Mouse (Mus musculus) CH12.LX (cell line): ENCODE results near the gene Pde4dip. TPM values are rescaled to one million over a fixed set of nuclear protein-coding genes. Genes with fewer than 3 reads are reported as not detected.
A peak's percentile ranks its signal among the peaks of the same experiment; 100 is the strongest.

Experiments
- DNase-seq: peaks from one replicate; pipeline ENCODE4 v3.0.0-alpha.2; 2013; ENCODE audit errors: extremely low read depth
- H3K27ac ChIP-seq: 2 replicates; pipeline ENCODE4 v1.5.1; 2012; ENCODE audit warnings: low read depth, mild to moderate bottlenecking, control low read depth, moderate library complexity; ENCODE audit not compliant: insufficient read depth
- H3K27me3 ChIP-seq: replicated peaks from 2 replicates; pipeline ENCODE3; 2012; ENCODE audit warnings: inconsistent platforms
- H3K36me3 ChIP-seq, 2 experiments: replicated peaks in 1 of 2; 2 replicates each; pipeline versions ENCODE3 to v1.6.1; 2012; ENCODE audit warnings: inconsistent platforms in 1 of 2, low read length in 1 of 2, mild to moderate bottlenecking in 1 of 2, mixed read lengths in 1 of 2, moderate library complexity in 1 of 2; ENCODE audit not compliant: control insufficient read depth in 1 of 2, insufficient read depth in 1 of 2
- H3K4me1 ChIP-seq, 2 experiments: 2 replicates each; pipeline ENCODE4 v1.6.1; 2012; ENCODE audit warnings: inconsistent platforms in 1 of 2, moderate library complexity in 1 of 2; ENCODE audit not compliant: insufficient read depth in 2 of 2, control insufficient read depth in 1 of 2
- H3K4me2 ChIP-seq: 2 replicates; pipeline ENCODE4 v1.6.1; 2012; ENCODE audit warnings: low read depth, mild to moderate bottlenecking, control low read depth; ENCODE audit not compliant: poor library complexity, insufficient read depth, severe bottlenecking
- H3K4me3 ChIP-seq, 3 experiments: fragments of 150-350 bp in 1 of 3; sonication (generic) in 1 of 3; replicated peaks in 1 of 3; 2 replicates each; pipeline versions ENCODE3 to v1.5.1; 2011 to 2012; ENCODE audit warnings: low read depth in 2 of 3, low read length in 2 of 3, mild to moderate bottlenecking in 2 of 3, moderate library complexity in 2 of 3, control low read depth in 1 of 3, improper control_type of control experiment in 1 of 3, inconsistent platforms in 1 of 3, mixed read lengths in 1 of 3; ENCODE audit not compliant: poor library complexity in 1 of 3
- H3K79me2 ChIP-seq: replicated peaks from 2 replicates; pipeline ENCODE4 v1.6.1; 2012; ENCODE audit warnings: mild to moderate bottlenecking, moderate library complexity; ENCODE audit not compliant: control insufficient read depth, poor library complexity, insufficient read depth, severe bottlenecking; ENCODE audit errors: extremely low read depth
- H3K9ac ChIP-seq: 2 replicates; pipeline ENCODE4 v1.6.1; 2012; ENCODE audit warnings: low read depth, mild to moderate bottlenecking, control low read depth, moderate library complexity; ENCODE audit not compliant: insufficient read depth
- H3K9me3 ChIP-seq: replicated peaks from 2 replicates; pipeline ENCODE3; 2012; ENCODE audit warnings: low read length, inconsistent platforms, mixed read lengths
- CTCF ChIP-seq, 2 experiments: IDR thresholded peaks in 1 of 2; conservative IDR thresholded peaks in 1 of 2; 2 replicates each; pipeline ENCODE4 v1.5.1; 2011 to 2012; ENCODE audit warnings: low read depth in 2 of 2, low read length in 2 of 2, improper control_type of control experiment in 1 of 2, inconsistent platforms in 1 of 2, mild to moderate bottlenecking in 1 of 2, moderate library complexity in 1 of 2
- JUN ChIP-seq: IDR thresholded peaks from 2 replicates; pipeline ENCODE4 v1.6.1; 2011; ENCODE audit warnings: low read depth, mild to moderate bottlenecking, low read length, improper control_type of control experiment, moderate library complexity; ENCODE audit not compliant: insufficient read depth
- JUND ChIP-seq: conservative IDR thresholded peaks from 2 replicates; pipeline ENCODE4 v1.6.1; 2011; ENCODE audit warnings: low read depth, low read length, improper control_type of control experiment
- MAX ChIP-seq: IDR thresholded peaks from 2 replicates; pipeline ENCODE4 v1.6.1; 2011; ENCODE audit warnings: low read length, improper control_type of control experiment
- MYC ChIP-seq: IDR thresholded peaks from 2 replicates; pipeline ENCODE4 v1.6.1; 2011; ENCODE audit warnings: low read depth, mild to moderate bottlenecking, improper control_type of control experiment, low read length
- NELFE ChIP-seq: IDR thresholded peaks from 2 replicates; pipeline ENCODE4 v1.6.1; 2011; ENCODE audit warnings: low read depth, low read length, improper control_type of control experiment
- RCOR1 ChIP-seq: conservative IDR thresholded peaks from 2 replicates; pipeline ENCODE4 v1.6.1; 2012; ENCODE audit warnings: low read depth, mild to moderate bottlenecking, inconsistent platforms, low read length, improper control_type of control experiment
- SMC3 ChIP-seq: IDR thresholded peaks from 2 replicates; pipeline ENCODE4 v1.6.1; 2011; ENCODE audit warnings: low read depth, low read length, improper control_type of control experiment
- UBTF ChIP-seq: IDR thresholded peaks from 2 replicates; pipeline ENCODE4 v1.6.1; 2012; ENCODE audit warnings: low read depth, mild to moderate bottlenecking, inconsistent platforms, low read length, improper control_type of control experiment, moderate library complexity
- USF1 ChIP-seq: IDR thresholded peaks from 2 replicates; pipeline ENCODE4 v1.6.1; 2014; ENCODE audit warnings: low read depth, mild to moderate bottlenecking, inconsistent platforms, low read length, improper control_type of control experiment
- dilution Hi-C: fragments of 300-500 bp; cut with MboI; formaldehyde crosslinking; loops from 2 replicates; pipeline ENCODE4 v1.14.3; 2020; ENCODE audit warnings: low sequenced_read_pairs; ENCODE audit not compliant: extremely low pct_unique_long_range_greater_than_20kb, extremely low pct_ligation_motif_present
- in situ Hi-C: fragments of 300-500 bp; cut with MboI; formaldehyde crosslinking; loops from 3 replicates; pipeline ENCODE4 v1.14.3; 2019; ENCODE audit warnings: low sequenced_read_pairs, low pct_ligation_motif_present, low pct_unique_long_range_greater_than_20kb, mixed read lengths
- polyA plus RNA-seq: library from polyadenylated mRNA; unstranded; fragments of >175 nt; gene quantifications from 2 replicates; pipeline ENCODE4 v1.2.1, GENCODE M21; 2012; ENCODE audit warnings: low read depth; ENCODE audit not compliant: insufficient read length
- total RNA-seq, 2 experiments: library from RNA; depleted of rRNA; stranded (reverse); fragments of 300-350 nt in 1 of 2; fragments of >200 nt in 1 of 2; gene quantifications; 2 replicates each; pipeline ENCODE4 v1.2.3; 2012 to 2014

Gene Pde4dip
- total and polyA plus RNA-seq, 3 experiments, result 12.4 to 21.7 (median 15.2) TPM

GRCm38 (mm10) chr3:97706561-97706960 is 181.9 kb downstream of the Pde4dip start:
- Histone ChIP-seq H3K4me2 (no peak overlapping the region), H3K4me3 (no peak overlapping the region), H3K27me3 (no peaks in the 10 kb centered on the region), H3K79me2 (no peaks in the 10 kb centered on the region), H3K9ac (no peak overlapping the region), H3K4me1 (peaks cover 0 to 2% of the 10 kb centered on the region in 2 experiments; a peak in 1 of 4 replicates), H3K9me3 (no peaks in the 10 kb centered on the region), H3K27ac (no peak overlapping the region), H3K36me3 (no peaks in the 10 kb centered on the region)
- in situ Hi-C loops, result no loop called here
- no peak for DNase-seq
- TF ChIP-seq UBTF, result no peak
- no peak for TF ChIP-seq JUND
- no peak for TF ChIP-seq RCOR1
- dilution Hi-C loops, result no loop called here

GRCm38 (mm10) chr3:97705508-97705907 is 183.0 kb downstream of the Pde4dip start:
- Histone ChIP-seq H3K4me2 (no peak overlapping the region), H3K27ac (no peak overlapping the region), H3K27me3 (no peaks in the 10 kb centered on the region), H3K36me3 (no peaks in the 10 kb centered on the region), H3K9me3 (no peaks in the 10 kb centered on the region), H3K4me1 (0 out of 4 replicates have a peak, but pooled peaks cover 0 to 2% of the 10 kb centered on the region in 2 experiments), H3K9ac (no peak overlapping the region), H3K79me2 (no peaks in the 10 kb centered on the region), H3K4me3 (no peak overlapping the region)
- dilution Hi-C loops (no loop called here), in situ Hi-C loops (no loop called here)
- no peak for TF ChIP-seq CTCF (conservative IDR thresholded peaks at IDR 0.05 in 1 of 2, IDR thresholded peaks at IDR 0.05 in 1 of 2; ENCODE audit: low read depth in 2 of 2, low read length in 2 of 2)
- TF ChIP-seq USF1, result no peak
- TF ChIP-seq SMC3, result no peak
- TF ChIP-seq MYC, result no peak
- no peak for TF ChIP-seq MAX
- TF ChIP-seq JUN, result no peak
- no peak for TF ChIP-seq NELFE
- DNase-seq, result no peak

- no peak for TF ChIP-seq RCOR1
- 0 out of 2 replicates have a peak, but pooled peaks have one; percentile 27 for TF ChIP-seq MAX
- H3K27ac ChIP-seq, result no peak overlapping the region
- no peaks in the 10 kb centered on the region for H3K79me2 ChIP-seq
- no peak overlapping the region for H3K4me3 ChIP-seq
- DNase-seq, result no peak
- H3K4me1 ChIP-seq, result 0 out of 4 replicates have a peak, but pooled peaks cover 0 to 2% of the 10 kb centered on the region in 2 experiments
- peak overlapping the region; percentile 7; the same call in 1 of the 2 replicates for H3K4me2 ChIP-seq
- no peak overlapping the region for H3K9ac ChIP-seq
- H3K27me3 ChIP-seq, result peaks cover 4% of the 10 kb centered on the region
- no peaks in the 10 kb centered on the region for H3K9me3 ChIP-seq
- no peaks in the 10 kb centered on the region for H3K36me3 ChIP-seq
- dilution Hi-C loops (no loop called here), in situ Hi-C loops (no loop called here)
These were observed 185.9 kb downstream of the Pde4dip start for GRCm38 (mm10) chr3:97702448-97703080.
